Mouse (Mus musculus): Measurements from ENCODE around the gene Arfgef2. TPM values are rescaled to one million over a fixed set of nuclear protein-coding genes. Genes with fewer than 3 reads are reported as not detected.

Arfgef2 gene
- total RNA-seq, 1 experiment from 2014 or later: 72.2 TPM

GRCm38 (mm10) chr2:166906523-166907182 is 101.3 kb downstream of the Arfgef2 start:
- no peak for DNase-seq

GRCm38 (mm10) chr2:166909729-166910128 is 104.3 kb downstream of the Arfgef2 start:
- DNase-seq: no peak

DNA sequence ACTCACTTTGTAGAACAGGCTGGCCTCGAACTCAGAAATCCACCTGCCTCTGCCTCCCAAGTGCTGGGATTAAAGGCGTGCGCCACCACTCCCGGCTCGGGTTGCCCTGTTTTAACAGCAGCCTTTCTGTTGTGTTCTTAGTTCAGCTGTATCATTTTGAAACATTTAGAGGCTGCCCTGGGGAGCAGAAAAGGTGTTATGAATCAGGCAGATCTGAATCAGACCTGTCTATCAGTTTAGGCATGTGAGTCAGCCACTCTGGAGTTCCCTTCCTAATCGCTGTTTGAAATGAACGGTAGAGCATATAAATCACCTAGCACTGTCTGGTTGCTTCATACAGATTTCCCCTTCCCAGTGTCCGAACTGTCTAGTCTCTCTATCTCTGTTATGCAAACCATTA is 105.1 kb downstream of the Arfgef2 start:
- no peak for DNase-seq

- no peak for DNase-seq
Measured at GRCm38 (mm10) chr2:166923971-166924370, 118.6 kb downstream of the Arfgef2 start.

DNA sequence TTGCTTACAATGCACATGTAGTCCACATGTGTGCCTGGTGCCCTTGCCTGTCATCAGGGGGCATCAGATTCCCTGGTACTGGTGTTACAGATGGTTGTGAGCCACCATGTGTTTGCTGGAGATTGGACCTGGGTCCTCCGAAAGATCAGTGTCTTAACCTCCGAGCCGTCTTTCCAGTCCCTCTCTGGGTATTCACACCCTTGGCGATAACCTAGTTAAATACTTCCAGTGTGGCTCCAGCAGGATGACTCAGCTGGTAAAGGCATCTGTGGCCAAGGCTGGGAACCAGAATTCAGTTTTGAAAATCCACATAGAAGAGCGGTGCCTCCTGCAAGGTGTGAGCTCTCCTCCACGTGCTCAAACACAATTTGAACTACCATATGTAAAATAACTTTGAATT is 128.6 kb downstream of the Arfgef2 start:
- DNase-seq: no peak

DNA sequence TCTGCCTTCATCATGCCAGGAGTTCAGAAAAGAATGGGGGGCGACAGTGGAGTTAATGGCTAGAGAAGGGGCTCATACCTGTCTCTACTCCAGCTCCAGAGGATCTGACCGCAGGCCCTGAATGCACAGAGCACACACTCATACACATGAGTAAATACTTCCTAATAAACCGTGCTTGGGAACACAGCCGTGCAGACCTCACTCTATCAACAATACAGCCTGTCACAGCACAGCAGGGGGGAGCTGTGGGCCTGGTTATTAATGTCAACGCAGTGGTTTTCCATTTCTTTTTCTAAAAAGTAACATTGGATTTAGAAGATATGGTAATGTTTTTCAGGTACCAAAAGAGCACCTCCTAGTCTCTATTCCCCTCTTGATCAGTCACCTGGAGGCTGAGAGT is 129.0 kb downstream of the Arfgef2 start:
- no peak for DNase-seq

DNA sequence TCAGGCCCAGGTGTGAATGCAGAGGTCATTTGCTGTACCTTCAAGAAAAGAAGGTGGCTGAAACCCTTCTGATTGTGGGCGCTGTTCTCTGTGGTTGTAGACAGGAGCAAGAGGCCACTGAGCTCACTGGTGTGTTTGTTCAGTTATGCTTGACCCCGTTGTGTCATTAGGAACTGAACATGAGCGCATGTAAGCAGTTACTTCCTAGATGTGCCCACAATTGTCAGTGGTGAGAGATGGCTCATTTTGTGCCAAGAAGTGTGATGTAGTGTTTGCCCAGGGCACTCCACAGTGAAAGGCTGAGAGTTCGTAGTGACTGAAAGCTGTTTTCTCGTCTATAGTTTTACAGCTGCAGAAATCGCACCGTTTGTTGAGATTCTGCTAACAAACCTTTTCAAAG is 130.2 kb downstream of the Arfgef2 start:
- DNase-seq: no peak

- no peak for DNase-seq
Measured at GRCm38 (mm10) chr2:166936166-166936565, 130.8 kb downstream of the Arfgef2 start.

- no peak for DNase-seq
Measured at GRCm38 (mm10) chr2:166943146-166943545, 137.8 kb downstream of the Arfgef2 start.

DNA sequence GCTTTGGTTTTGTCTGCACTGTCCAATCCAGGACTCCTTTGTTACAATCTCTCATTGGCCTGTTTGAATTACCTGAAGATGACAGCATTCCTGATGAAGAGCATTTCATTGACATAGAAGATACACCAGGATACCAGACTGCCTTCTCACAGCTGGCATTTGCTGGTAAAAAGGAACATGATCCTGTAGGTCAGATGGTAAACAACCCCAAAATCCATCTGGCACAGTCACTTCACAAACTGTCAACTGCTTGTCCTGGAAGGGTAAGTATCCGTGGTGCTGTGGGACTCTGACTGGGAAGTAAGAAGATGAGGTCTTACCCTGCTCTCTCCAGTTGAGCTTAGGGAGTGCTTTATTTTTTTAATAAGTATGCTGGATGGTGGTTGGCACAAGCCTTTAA is 139.0 kb downstream of the Arfgef2 start:
- no peak for DNase-seq

GRCm38 (mm10) chr2:166945456-166945855 is 140.1 kb downstream of the Arfgef2 start:
- DNase-seq: no peak

Other genes with a start within 250 kb of the Arfgef2 start
- 14.0 and 14.1 TPM in 2 replicates for gene Prex1, start 91.8 kb upstream of the Arfgef2 start, total RNA-seq (2021)
- gene Trp53rkb, start 13.1 kb upstream of the Arfgef2 start, total RNA-seq (2021): 3.9 and 4.1 TPM in 2 replicates
- gene Cse1l, start 100.5 kb downstream of the Arfgef2 start, total RNA-seq (2021): 67.6 and 83.7 TPM in 2 replicates
- gene Stau1, start 190.7 kb downstream of the Arfgef2 start, total RNA-seq (2021): 88.6 and 93.2 TPM in 2 replicates
- 33.6 and 35.8 TPM in 2 replicates for gene Ddx27, start 209.6 kb downstream of the Arfgef2 start, total RNA-seq (2021)

All from adrenal gland, postnatal 25 days (tissue).